Mouse (Mus musculus): Measurements from ENCODE around the gene Olfr521. TPM values are rescaled to one million over a fixed set of nuclear protein-coding genes. Genes with fewer than 3 reads are reported as not detected.

Gene Olfr521
- not detected in 2 replicates for polyA plus RNA-seq (2021; fragmentation: Nextera tagmentation)
- long read RNA-seq, experiment 1, result 0 reads
- long read RNA-seq, experiment 2, result 0 reads

GRCm38 (mm10) chr7:99763207-99763606, at the start of gene Olfr521:
TSS of gene Olfr521 (plus strand) at chr7:99763507.

GRCm38 (mm10) chr7:99729973-99730372, 33.3 kb upstream of the Olfr521 start, which contains the start of gene Olfr520:
TSS of gene Olfr520 (plus strand) at chr7:99730273.

Other genes with a start within 250 kb of the Olfr521 start
- gene Arrb1, start 228.0 kb upstream of the Olfr521 start, polyA plus RNA-seq (2021; fragmentation: Nextera tagmentation), result 16.9 and 17.7 TPM in 2 replicates
- gene Tpbgl, start 136.4 kb upstream of the Olfr521 start, polyA plus RNA-seq (2021; fragmentation: Nextera tagmentation), result 1.2 and 3.1 TPM in 2 replicates
- 3.5 and 4.2 TPM in 2 replicates for gene Slco2b1, start 52.2 kb upstream of the Olfr521 start, polyA plus RNA-seq (2021; fragmentation: Nextera tagmentation)
- gene Olfr520, start 33.2 kb upstream of the Olfr521 start, polyA plus RNA-seq (2021; fragmentation: Nextera tagmentation), result not detected in 2 replicates
- gene Neu3, start 64.9 kb downstream of the Olfr521 start, polyA plus RNA-seq (2021; fragmentation: Nextera tagmentation), result 1.2 and 1.8 TPM in 2 replicates
- 0.79 and 0.89 TPM in 2 replicates for gene Xrra1, start 95.6 kb downstream of the Olfr521 start, polyA plus RNA-seq (2021; fragmentation: Nextera tagmentation)
- 182 and 224 TPM in 2 replicates for gene Spcs2, start 100.0 kb downstream of the Olfr521 start, polyA plus RNA-seq (2021; fragmentation: Nextera tagmentation)
- 11.6 and 12.7 TPM in 2 replicates for gene Rnf169, start 216.9 kb downstream of the Olfr521 start, polyA plus RNA-seq (2021; fragmentation: Nextera tagmentation)
- gene Chrdl2, start 242.7 kb downstream of the Olfr521 start, polyA plus RNA-seq (2021; fragmentation: Nextera tagmentation), result 0.08 and 0.13 TPM in 2 replicates

All from left cerebral cortex, adult 6 months (tissue).